Mouse (Mus musculus): ENCODE data around the gene Bmpr2. TPM values are rescaled to one million over a fixed set of nuclear protein-coding genes. Genes with fewer than 3 reads are reported as not detected.

Bmpr2 gene
- polyA plus RNA-seq, 1 experiment from 2014 or later = 4.3 TPM

DNA sequence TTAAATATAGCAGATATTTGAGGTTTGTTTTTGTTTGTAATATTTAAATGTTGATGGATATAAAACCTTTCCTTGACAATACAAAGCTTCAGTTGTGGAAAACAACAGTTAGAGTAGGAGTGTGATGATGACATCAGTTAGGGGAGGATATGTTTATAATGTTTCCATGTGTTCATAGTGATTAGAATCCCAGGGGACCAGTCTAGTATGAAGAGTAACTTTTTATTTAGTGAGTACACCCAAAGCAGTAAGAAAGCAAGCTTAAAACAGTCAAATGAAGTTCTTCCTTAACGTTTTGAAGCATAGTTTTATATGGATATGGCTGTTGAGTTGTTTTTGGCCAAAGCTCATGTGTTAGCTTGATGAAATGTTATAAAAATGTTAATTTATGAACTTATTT lies 17.9 kb downstream of the Bmpr2 start:
- H3K4me3 ChIP-seq (ENCODE audit: low read length) = no peak overlapping the region
- H3K27ac ChIP-seq (ENCODE audit: low read length) = no peak overlapping the region
- no peak overlapping the region for H3K4me2 ChIP-seq (ENCODE audit: low read depth, low read length)
- H3K9me3 ChIP-seq (ENCODE audit: control insufficient read depth, low read length) = no peaks in the 10 kb centered on the region
- no peaks in the 10 kb centered on the region for H3K4me1 ChIP-seq (ENCODE audit: control insufficient read depth, insufficient read depth, low read length)
- H3K9ac ChIP-seq (ENCODE audit: low read depth, low read length) = no peak overlapping the region
- H3K36me3 ChIP-seq (ENCODE audit: control insufficient read depth, insufficient read depth, low read length) = no peaks in the 10 kb centered on the region
- no peaks in the 10 kb centered on the region for H3K27me3 ChIP-seq (replicated peaks; ENCODE audit: control insufficient read depth, insufficient read depth, low read length)
- ATAC-seq = no peak
- 83% methylated on average over 1 of the region's 1 CpGs for WGBS

- no peak overlapping the region for H3K4me2 ChIP-seq (ENCODE audit: low read depth, low read length)
- H3K36me3 ChIP-seq (ENCODE audit: control insufficient read depth, insufficient read depth, low read length) = no peaks in the 10 kb centered on the region
- no peak overlapping the region for H3K27ac ChIP-seq (ENCODE audit: low read length)
- H3K27me3 ChIP-seq (replicated peaks; ENCODE audit: control insufficient read depth, insufficient read depth, low read length) = no peaks in the 10 kb centered on the region
- 73% methylated on average over 6 of the region's 6 CpGs for WGBS
- 0 out of 2 replicates have a peak, but pooled peaks cover 2% of the 10 kb centered on the region for H3K4me1 ChIP-seq (ENCODE audit: control insufficient read depth, insufficient read depth, low read length)
- no peak overlapping the region for H3K9ac ChIP-seq (ENCODE audit: low read depth, low read length)
- no peaks in the 10 kb centered on the region for H3K9me3 ChIP-seq (ENCODE audit: control insufficient read depth, low read length)
- no peak overlapping the region for H3K4me3 ChIP-seq (ENCODE audit: low read length)
- no peak for ATAC-seq
Observed at GRCm38 (mm10) chr1:59788975-59789374, 25.8 kb downstream of the Bmpr2 start.

- Histone ChIP-seq H3K9me3 (ENCODE audit: control insufficient read depth, low read length) (no peaks in the 10 kb centered on the region), H3K9ac (ENCODE audit: low read depth, low read length) (no peak overlapping the region), H3K4me3 (ENCODE audit: low read length) (no peak overlapping the region), H3K27me3 (replicated peaks; ENCODE audit: control insufficient read depth, insufficient read depth, low read length) (no peaks in the 10 kb centered on the region), H3K4me1 (ENCODE audit: control insufficient read depth, insufficient read depth, low read length) (0 out of 2 replicates have a peak, but pooled peaks cover 2% of the 10 kb centered on the region), H3K27ac (ENCODE audit: low read length) (no peak overlapping the region), H3K36me3 (ENCODE audit: control insufficient read depth, insufficient read depth, low read length) (no peaks in the 10 kb centered on the region), H3K4me2 (ENCODE audit: low read depth, low read length) (no peak overlapping the region)
- 78% methylated on average over 5 of the region's 5 CpGs for WGBS
- no peak for ATAC-seq
Observed at GRCm38 (mm10) chr1:59789741-59790140, 26.5 kb downstream of the Bmpr2 start.

- no peaks in the 10 kb centered on the region for H3K9me3 ChIP-seq (ENCODE audit: control insufficient read depth, low read length)
- H3K36me3 ChIP-seq (ENCODE audit: control insufficient read depth, insufficient read depth, low read length) = no peaks in the 10 kb centered on the region
- H3K4me3 ChIP-seq (ENCODE audit: low read length) = no peak overlapping the region
- no peak overlapping the region for H3K4me2 ChIP-seq (ENCODE audit: low read depth, low read length)
- ATAC-seq = no peak
- H3K27ac ChIP-seq (ENCODE audit: low read length) = no peak overlapping the region
- no peaks in the 10 kb centered on the region for H3K27me3 ChIP-seq (replicated peaks; ENCODE audit: control insufficient read depth, insufficient read depth, low read length)
- H3K4me1 ChIP-seq (ENCODE audit: control insufficient read depth, insufficient read depth, low read length) = 0 out of 2 replicates have a peak, but pooled peaks cover 3% of the 10 kb centered on the region
- H3K9ac ChIP-seq (ENCODE audit: low read depth, low read length) = no peak overlapping the region
- 48% methylated on average over 1 of the region's 1 CpGs for WGBS
Observed at GRCm38 (mm10) chr1:59795336-59795735, 32.1 kb downstream of the Bmpr2 start.

DNA sequence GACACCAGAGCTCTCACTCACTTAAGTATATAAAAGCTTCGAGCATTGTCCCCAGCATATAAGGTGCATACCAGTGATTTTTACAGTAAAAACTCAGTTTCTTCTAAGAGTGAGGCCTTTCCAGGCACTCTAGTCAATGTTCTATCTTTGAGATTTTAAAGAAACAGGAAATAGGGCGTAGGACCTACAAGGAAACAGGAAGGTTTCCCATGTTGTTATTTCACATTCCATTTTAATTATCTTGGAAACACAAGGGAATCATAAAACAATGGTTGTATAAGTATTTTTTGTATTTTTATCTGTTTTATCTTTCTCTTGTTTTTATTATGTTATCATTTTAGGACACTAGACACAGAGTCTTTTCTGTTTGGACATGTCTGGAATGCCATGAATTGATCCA lies 34.7 kb downstream of the Bmpr2 start:
- Histone ChIP-seq H3K27ac (ENCODE audit: low read length) (no peak overlapping the region), H3K9ac (ENCODE audit: low read depth, low read length) (no peak overlapping the region), H3K27me3 (replicated peaks; ENCODE audit: control insufficient read depth, insufficient read depth, low read length) (no peaks in the 10 kb centered on the region), H3K9me3 (ENCODE audit: control insufficient read depth, low read length) (no peaks in the 10 kb centered on the region), H3K4me3 (ENCODE audit: low read length) (no peak overlapping the region), H3K36me3 (ENCODE audit: control insufficient read depth, insufficient read depth, low read length) (no peaks in the 10 kb centered on the region), H3K4me2 (ENCODE audit: low read depth, low read length) (no peak overlapping the region), H3K4me1 (ENCODE audit: control insufficient read depth, insufficient read depth, low read length) (0 out of 2 replicates have a peak, but pooled peaks cover 3% of the 10 kb centered on the region)
- 64% methylated on average over 2 of the region's 2 CpGs for WGBS
- no peak for ATAC-seq

GRCm38 (mm10) chr1:59804363-59804762 lies 41.2 kb downstream of the Bmpr2 start:
- Histone ChIP-seq H3K4me1 (ENCODE audit: control insufficient read depth, insufficient read depth, low read length) (peaks cover 7% of the 10 kb centered on the region), H3K27ac (ENCODE audit: low read length) (no peak overlapping the region), H3K4me2 (ENCODE audit: low read depth, low read length) (no peak overlapping the region), H3K4me3 (ENCODE audit: low read length) (no peak overlapping the region), H3K9ac (ENCODE audit: low read depth, low read length) (no peak overlapping the region), H3K36me3 (ENCODE audit: control insufficient read depth, insufficient read depth, low read length) (no peaks in the 10 kb centered on the region), H3K9me3 (ENCODE audit: control insufficient read depth, low read length) (no peaks in the 10 kb centered on the region), H3K27me3 (replicated peaks; ENCODE audit: control insufficient read depth, insufficient read depth, low read length) (no peaks in the 10 kb centered on the region)
- 23% methylated on average over 2 of the region's 2 CpGs for WGBS
- no peak for ATAC-seq

DNA sequence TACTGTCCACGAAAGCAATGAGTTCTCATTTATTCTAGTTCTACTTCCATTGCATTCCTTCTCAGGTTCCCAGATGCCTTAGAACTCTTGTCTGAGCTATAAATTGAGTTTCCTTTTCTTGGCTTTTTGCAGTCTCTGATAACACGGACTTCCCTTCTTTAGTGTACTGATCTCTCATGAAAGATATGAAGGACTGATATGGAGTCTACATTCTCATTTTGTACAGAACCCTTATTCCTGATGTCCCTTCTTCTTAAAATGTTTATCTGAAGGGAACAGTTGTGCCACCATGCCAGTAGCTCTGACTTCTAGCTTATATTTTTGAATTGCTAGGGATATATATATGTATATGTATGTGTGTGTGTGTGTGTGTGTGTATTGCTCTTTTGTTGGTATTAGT lies 46.7 kb downstream of the Bmpr2 start:
- H3K4me3 ChIP-seq (ENCODE audit: low read length) = no peak overlapping the region
- no peaks in the 10 kb centered on the region for H3K27me3 ChIP-seq (replicated peaks; ENCODE audit: control insufficient read depth, insufficient read depth, low read length)
- no peak for ATAC-seq
- no peak overlapping the region for H3K9ac ChIP-seq (ENCODE audit: low read depth, low read length)
- H3K4me2 ChIP-seq (ENCODE audit: low read depth, low read length) = no peak overlapping the region
- WGBS = 78% methylated on average over 2 of the region's 2 CpGs
- H3K36me3 ChIP-seq (ENCODE audit: control insufficient read depth, insufficient read depth, low read length) = no peaks in the 10 kb centered on the region
- no peaks in the 10 kb centered on the region for H3K9me3 ChIP-seq (ENCODE audit: control insufficient read depth, low read length)
- no peak overlapping the region for H3K27ac ChIP-seq (ENCODE audit: low read length)
- H3K4me1 ChIP-seq (ENCODE audit: control insufficient read depth, insufficient read depth, low read length) = no peaks in the 10 kb centered on the region

DNA sequence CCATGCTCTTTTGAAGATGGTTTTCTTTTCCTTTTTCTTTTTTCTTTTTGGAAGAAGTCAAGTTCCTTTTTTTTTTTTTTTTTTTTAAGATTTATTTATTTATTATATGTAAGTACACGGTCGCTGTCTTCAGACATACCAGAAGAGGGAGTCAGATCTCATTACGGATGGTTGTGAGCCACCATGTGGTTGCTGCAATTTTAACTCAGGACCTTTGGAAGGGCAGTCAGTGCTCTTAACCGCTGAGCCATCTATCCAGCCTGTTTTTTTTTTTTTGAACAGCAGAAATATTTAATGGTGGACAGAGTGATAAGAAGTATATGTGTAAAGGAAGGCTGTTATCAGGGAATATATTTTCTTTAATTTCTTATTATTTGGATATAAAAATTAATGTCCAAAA lies 49.6 kb downstream of the Bmpr2 start:
- Histone ChIP-seq H3K27me3 (replicated peaks; ENCODE audit: control insufficient read depth, insufficient read depth, low read length) (no peaks in the 10 kb centered on the region), H3K4me2 (ENCODE audit: low read depth, low read length) (no peak overlapping the region), H3K27ac (ENCODE audit: low read length) (no peak overlapping the region), H3K9ac (ENCODE audit: low read depth, low read length) (no peak overlapping the region), H3K36me3 (ENCODE audit: control insufficient read depth, insufficient read depth, low read length) (peaks cover 4% of the 10 kb centered on the region), H3K4me3 (ENCODE audit: low read length) (no peak overlapping the region), H3K9me3 (ENCODE audit: control insufficient read depth, low read length) (no peaks in the 10 kb centered on the region), H3K4me1 (ENCODE audit: control insufficient read depth, insufficient read depth, low read length) (no peaks in the 10 kb centered on the region)
- WGBS = 79% methylated on average over 4 of the region's 4 CpGs
- no peak for ATAC-seq

DNA sequence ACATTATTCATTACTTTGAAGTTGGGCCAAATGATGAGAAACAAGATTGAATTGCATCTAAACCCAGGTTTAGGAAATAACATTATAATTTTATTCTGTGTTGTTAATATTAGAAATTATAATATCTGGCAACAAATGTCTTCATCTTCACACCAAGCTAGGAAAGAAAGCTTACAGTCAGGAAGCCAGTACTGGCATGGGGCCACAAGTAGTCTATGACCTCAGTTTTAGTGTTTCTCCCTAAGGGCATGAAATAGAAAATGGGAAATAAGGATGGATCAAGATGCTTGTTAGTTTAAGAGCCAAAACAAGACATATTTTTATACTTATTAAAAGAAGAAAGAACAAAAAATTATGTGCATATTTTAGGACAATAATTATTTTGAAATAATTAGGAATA lies 62.2 kb downstream of the Bmpr2 start:
- Histone ChIP-seq H3K36me3 (ENCODE audit: control insufficient read depth, insufficient read depth, low read length) (no peaks in the 10 kb centered on the region), H3K27me3 (replicated peaks; ENCODE audit: control insufficient read depth, insufficient read depth, low read length) (no peaks in the 10 kb centered on the region), H3K9ac (ENCODE audit: low read depth, low read length) (no peak overlapping the region), H3K4me2 (ENCODE audit: low read depth, low read length) (no peak overlapping the region), H3K4me1 (ENCODE audit: control insufficient read depth, insufficient read depth, low read length) (no peaks in the 10 kb centered on the region), H3K27ac (ENCODE audit: low read length) (no peak overlapping the region), H3K4me3 (ENCODE audit: low read length) (no peak overlapping the region), H3K9me3 (ENCODE audit: control insufficient read depth, low read length) (no peaks in the 10 kb centered on the region)
- ATAC-seq = no peak

GRCm38 (mm10) chr1:59826583-59826982 lies 63.4 kb downstream of the Bmpr2 start:
- H3K9me3 ChIP-seq (ENCODE audit: control insufficient read depth, low read length) = no peaks in the 10 kb centered on the region
- no peak overlapping the region for H3K27ac ChIP-seq (ENCODE audit: low read length)
- H3K9ac ChIP-seq (ENCODE audit: low read depth, low read length) = no peak overlapping the region
- H3K36me3 ChIP-seq (ENCODE audit: control insufficient read depth, insufficient read depth, low read length) = no peaks in the 10 kb centered on the region
- ATAC-seq = no peak
- H3K4me1 ChIP-seq (ENCODE audit: control insufficient read depth, insufficient read depth, low read length) = no peaks in the 10 kb centered on the region
- no peak overlapping the region for H3K4me2 ChIP-seq (ENCODE audit: low read depth, low read length)
- WGBS = 88% methylated on average over 8 of the region's 8 CpGs
- H3K27me3 ChIP-seq (replicated peaks; ENCODE audit: control insufficient read depth, insufficient read depth, low read length) = no peaks in the 10 kb centered on the region
- H3K4me3 ChIP-seq (ENCODE audit: low read length) = no peak overlapping the region
